20 mouse cellular contexts compared by ENCODE assay signal in the genomic region with DNA sequence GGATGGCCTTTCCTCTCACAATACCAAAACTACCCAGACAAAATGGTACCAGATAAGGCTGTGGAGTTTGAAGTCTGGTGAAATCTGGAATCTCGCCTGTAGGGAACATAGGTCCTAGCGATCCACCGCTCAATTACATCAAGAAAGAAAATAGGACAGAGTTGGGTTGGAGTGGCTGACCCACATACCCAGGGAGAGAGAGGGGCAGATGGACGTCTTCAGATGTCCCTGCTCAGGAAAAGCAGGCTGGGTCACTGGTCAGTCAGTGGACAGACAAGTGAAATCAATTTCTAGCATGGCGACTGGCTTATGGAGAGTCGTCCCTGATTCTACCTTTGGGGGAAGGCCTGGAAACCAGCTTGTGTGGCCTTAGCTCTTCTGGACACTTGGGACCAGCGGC. TPM values are rescaled to one million over a fixed set of nuclear protein-coding genes. Genes with fewer than 3 reads are reported as not detected.
DNase-seq lines count a peak whose midpoint lies in the region; ATAC-seq and TF ChIP-seq lines count a peak whose summit lies in the region.
"Had no signal": no experiment of that assay in that cellular context is flagged by ENCODE, and none has a peak within 500 bp of the region (broad histone marks: within the 10 kb centered on the region; RNA-seq: fewer than 3 reads in every experiment).

No protein-coding gene starts in this region.

- no peak overlapping the region for H3K9ac ChIP-seq in heart, embryonic 12.5 days
- H3K9ac ChIP-seq in intestine, embryonic 15.5 days = no peak overlapping the region
- H3K9ac ChIP-seq in intestine, postnatal 0 days (ENCODE audit: low read depth, low read length) = no peak overlapping the region
- H3K9ac ChIP-seq in intestine, embryonic 16.5 days (ENCODE audit: low read depth, low read length) = no peak overlapping the region
- H3K9ac ChIP-seq: embryonic facial prominence, embryonic 12.5 days; forebrain, embryonic 12.5 days; hindbrain, embryonic 15.5 days; limb, embryonic 12.5 days; midbrain, embryonic 12.5 days had no signal

- H3K4me3 ChIP-seq in heart, embryonic 12.5 days = no peak overlapping the region
- no peak overlapping the region for H3K4me3 ChIP-seq in intestine, embryonic 15.5 days (replicated peaks)
- H3K4me3 ChIP-seq in intestine, postnatal 0 days (ENCODE audit: low read depth, low read length) = no peak overlapping the region
- no peak overlapping the region for H3K4me3 ChIP-seq in intestine, embryonic 16.5 days (ENCODE audit: low read length)
- H3K4me3 ChIP-seq: embryonic facial prominence, embryonic 12.5 days; erythroblast, embryonic 14.5 days; forebrain, embryonic 12.5 days; hindbrain, embryonic 15.5 days; limb, embryonic 12.5 days; midbrain, embryonic 12.5 days had no signal

- WGBS in heart, embryonic 12.5 days = 83% methylated on average over 7 of the region's 7 CpGs
- WGBS in intestine, embryonic 15.5 days = 87% methylated on average over 7 of the region's 7 CpGs
- 91% methylated on average over 7 of the region's 7 CpGs for WGBS in intestine, postnatal 0 days
- 90% methylated on average over 7 of the region's 7 CpGs for WGBS in intestine, embryonic 16.5 days

- H3K4me1 ChIP-seq in heart, embryonic 12.5 days (replicated peaks) = peaks cover 100% of the 10 kb centered on the region
- H3K4me1 ChIP-seq in intestine, embryonic 15.5 days (replicated peaks) = peaks cover 58% of the 10 kb centered on the region
- peaks cover 4% of the 10 kb centered on the region for H3K4me1 ChIP-seq in intestine, postnatal 0 days (replicated peaks; ENCODE audit: control insufficient read depth, insufficient read depth, low read length)
- H3K4me1 ChIP-seq in intestine, embryonic 16.5 days (ENCODE audit: control insufficient read depth, insufficient read depth, low read length) = peaks cover 60% of the 10 kb centered on the region

- peak overlapping the region; percentile 100 for H3K27ac ChIP-seq in heart, embryonic 12.5 days (ENCODE audit: poor library complexity, severe bottlenecking)
- 0 out of 2 replicates have a peak overlapping the region, but pooled peaks have one; percentile 19 for H3K27ac ChIP-seq in intestine, embryonic 15.5 days
- no peak overlapping the region; the same call in 1 of the 2 replicates for H3K27ac ChIP-seq in intestine, postnatal 0 days (ENCODE audit: low read depth, low read length)
- H3K27ac ChIP-seq in intestine, embryonic 16.5 days (ENCODE audit: low read length) = 0 out of 2 replicates have a peak overlapping the region, but pooled peaks have one; percentile 58
- H3K27ac ChIP-seq: embryonic facial prominence, embryonic 12.5 days; forebrain, embryonic 12.5 days; hindbrain, embryonic 15.5 days; limb, embryonic 12.5 days; midbrain, embryonic 12.5 days had no signal

- H3K36me3 ChIP-seq in heart, embryonic 12.5 days = no peaks in the 10 kb centered on the region; the same call in 1 of the 2 replicates
- no peaks in the 10 kb centered on the region for H3K36me3 ChIP-seq in intestine, embryonic 15.5 days
- H3K36me3 ChIP-seq in intestine, postnatal 0 days (ENCODE audit: control insufficient read depth, insufficient read depth) = no peaks in the 10 kb centered on the region
- no peaks in the 10 kb centered on the region for H3K36me3 ChIP-seq in intestine, embryonic 16.5 days (ENCODE audit: control insufficient read depth, insufficient read depth, low read length)
- H3K36me3 ChIP-seq: embryonic facial prominence, embryonic 12.5 days; forebrain, embryonic 12.5 days; hindbrain, embryonic 15.5 days; limb, embryonic 12.5 days; midbrain, embryonic 12.5 days had no signal

- no peak overlapping the region for H3K4me2 ChIP-seq in heart, embryonic 12.5 days
- H3K4me2 ChIP-seq in intestine, embryonic 15.5 days (replicated peaks) = no peak overlapping the region
- no peak overlapping the region for H3K4me2 ChIP-seq in intestine, postnatal 0 days (replicated peaks; ENCODE audit: low read depth)
- no peak overlapping the region for H3K4me2 ChIP-seq in intestine, embryonic 16.5 days (ENCODE audit: low read depth, low read length)
- H3K4me2 ChIP-seq: embryonic facial prominence, embryonic 12.5 days; forebrain, embryonic 12.5 days; hindbrain, embryonic 15.5 days; limb, embryonic 12.5 days; liver, embryonic 11.5 days; midbrain, embryonic 12.5 days had no signal

- peak; percentile 33 to 38 for DNase-seq in cerebellum, adult 18-20 months
- no peak for DNase-seq in cerebellum, adult 11 months
- DNase-seq in heart, adult 8-10 months (ENCODE audit: low spot score) = no peak
- DNase-seq: gastrocnemius, postnatal 36 days; lung, adult 18-20 months; right cerebral cortex, postnatal 14 days; spleen, adult 18-20 months; thymus, postnatal 25 days had no signal

- no peak for ATAC-seq in heart, embryonic 12.5 days (ENCODE audit: insufficient number of reproducible peaks, low FRiP score)
- no peak for ATAC-seq in intestine, embryonic 15.5 days
- ATAC-seq in intestine, postnatal 0 days = no peak
- ATAC-seq in intestine, embryonic 16.5 days = no peak
- no peak for ATAC-seq in CD4-positive, CD25-positive, alpha-beta regulatory T cell, adult 4 months

- H3K9me3 ChIP-seq in heart, embryonic 12.5 days (replicated peaks) = no peaks in the 10 kb centered on the region
- no peaks in the 10 kb centered on the region for H3K9me3 ChIP-seq in intestine, embryonic 15.5 days
- H3K9me3 ChIP-seq in intestine, postnatal 0 days (ENCODE audit: control insufficient read depth) = no peaks in the 10 kb centered on the region
- H3K9me3 ChIP-seq in intestine, embryonic 16.5 days (ENCODE audit: control insufficient read depth, low read length) = no peaks in the 10 kb centered on the region
- H3K9me3 ChIP-seq: embryonic facial prominence, embryonic 12.5 days; forebrain, embryonic 12.5 days; hindbrain, embryonic 15.5 days; limb, embryonic 12.5 days; midbrain, embryonic 12.5 days had no signal

- TF ChIP-seq CTCF in intestine, postnatal 0 days (IDR thresholded peaks at IDR 0.05; ENCODE audit: low read depth) = no peak

- no peaks in the 10 kb centered on the region for H3K27me3 ChIP-seq in heart, embryonic 12.5 days (replicated peaks)
- H3K27me3 ChIP-seq in intestine, embryonic 15.5 days (replicated peaks) = no peaks in the 10 kb centered on the region
- H3K27me3 ChIP-seq in intestine, postnatal 0 days (replicated peaks; ENCODE audit: control insufficient read depth, insufficient read depth, low read length) = no peaks in the 10 kb centered on the region
- H3K27me3 ChIP-seq in intestine, embryonic 16.5 days (replicated peaks; ENCODE audit: control insufficient read depth, insufficient read depth, low read length) = no peaks in the 10 kb centered on the region
- H3K27me3 ChIP-seq: limb, embryonic 12.5 days had no signal

RNA-seq across cellular contexts. Expression of a gene that starts 12.7 kb away (rescaled TPM):
- 18.4 and 18.7 TPM in 2 replicates for polyA plus RNA-seq in heart, embryonic 12.5 days (2016; fragmentation: Nextera tagmentation; extraction: Ambion mirVana)
- total RNA-seq in heart, adult 8-10 months (2022) = 10 to 100 TPM in 3 of 4 experiments, 1 to 10 TPM in 1; 9.6 to 14.5 (median 12.0) TPM
- polyA plus RNA-seq in intestine, embryonic 15.5 days (2015; fragmentation: Nextera tagmentation; extraction: Ambion mirVana) = 4.6 and 5.1 TPM in 2 replicates
- polyA plus RNA-seq in intestine, postnatal 0 days (2015; fragmentation: Nextera tagmentation; extraction: Ambion mirVana) = 2.5 and 2.6 TPM in 2 replicates
- 4.3 and 4.6 TPM in 2 replicates for polyA plus RNA-seq in intestine, embryonic 16.5 days (2015; fragmentation: Nextera tagmentation; extraction: Ambion mirVana)
- not detected for polyA plus RNA-seq in CD4-positive, CD25-positive, alpha-beta regulatory T cell, adult 4 months (2017; shearing (Covaris generic))
- polyA plus RNA-seq: erythroblast, embryonic 14.5 days had no signal

Comparison
In these comparisons a context has a peak if more than half of its experiments do, and no peak if none do; other contexts are left out.
1. DNase-seq: peak in cerebellum, adult 18-20 months (2 of 2); none in cerebellum, adult 11 months (single experiment) and heart, adult 8-10 months (single experiment).